ENCODE assay signal across 16 mouse cellular contexts in the genomic region with DNA sequence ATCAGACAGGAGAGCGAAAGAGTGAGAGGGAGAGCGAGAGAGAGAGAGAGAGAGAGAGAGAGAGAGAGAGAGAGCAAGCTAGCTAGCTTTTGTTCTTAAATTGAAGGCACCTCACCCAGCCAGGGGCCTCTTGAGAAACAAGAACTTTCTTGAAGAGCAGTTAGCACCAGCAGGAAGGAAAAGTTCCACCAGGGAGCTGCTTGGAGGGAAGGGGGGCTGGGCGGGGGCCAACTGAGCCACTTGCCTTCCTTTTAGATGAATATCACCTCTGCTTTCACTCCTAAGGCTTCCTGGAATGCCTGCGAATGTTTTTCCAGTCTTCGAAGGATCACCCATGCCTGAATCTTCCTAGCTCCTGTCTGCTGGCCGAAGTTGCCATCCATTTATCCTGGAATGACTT.
DNase-seq lines count a peak whose midpoint lies in the region; ATAC-seq and TF ChIP-seq lines count a peak whose summit lies in the region.
"Had no signal": no experiment of that assay in that cellular context is flagged by ENCODE, and none has a peak within 500 bp of the region (broad histone marks: within the 10 kb centered on the region; RNA-seq: fewer than 3 reads in every experiment).

No protein-coding gene starts in this region.

- TF ChIP-seq POLR2A in lung, adult 2 months (IDR thresholded peaks at IDR 0.05; ENCODE audit: borderline replicate concordance, extremely low read depth, low read depth, low read length) = no peak

- intact Hi-C loops in heart, postnatal 25 days (cut with DNase I) = no loop called here

- no peak for DNase-seq in heart, embryonic 10.5 days (ENCODE audit: low spot score)
- DNase-seq in heart, postnatal 25 days (ENCODE audit: low spot score) = no peak
- peak; percentile 24 to 49 for DNase-seq in lung, adult 18-20 months
- no peak for DNase-seq in lung, adult 2 months
- peak; percentile 38 to 55 for DNase-seq in kidney, postnatal 4 days
- DNase-seq in lung, postnatal 4 days = peak; percentile 48 to 56
- DNase-seq in hindbrain, embryonic 11.5 days (ENCODE audit: low spot score) = no peak
- DNase-seq: cerebellum, postnatal 25 days; layer of hippocampus, postnatal 36 days; left cerebral cortex, postnatal 4 days; right cerebral cortex, postnatal 25 days had no signal

- peaks cover 18% of the 10 kb centered on the region for H3K4me1 ChIP-seq in heart, embryonic 10.5 days
- peaks cover 3% of the 10 kb centered on the region; the same call in 1 of the 2 replicates for H3K4me1 ChIP-seq in lung, adult 2 months (ENCODE audit: control insufficient read depth, insufficient read depth, low read length)
- H3K4me1 ChIP-seq in hindbrain, embryonic 11.5 days (replicated peaks; ENCODE audit: control insufficient read depth, insufficient read depth, low read length) = no peaks in the 10 kb centered on the region
- H3K4me1 ChIP-seq: hindbrain, embryonic 12.5 days; liver, embryonic 15.5 days; midbrain, embryonic 12.5 days had no signal

- no peak overlapping the region for H3K9ac ChIP-seq in hindbrain, embryonic 11.5 days (ENCODE audit: low read depth, low read length)
- H3K9ac ChIP-seq: hindbrain, embryonic 12.5 days; liver, embryonic 15.5 days; midbrain, embryonic 12.5 days had no signal

- no peak overlapping the region for H3K4me3 ChIP-seq in heart, embryonic 10.5 days
- H3K4me3 ChIP-seq in lung, adult 2 months (replicated peaks; ENCODE audit: extremely low read depth, low read depth, low read length) = no peak overlapping the region
- H3K4me3 ChIP-seq in hindbrain, embryonic 11.5 days (ENCODE audit: low read depth, low read length) = no peak overlapping the region
- H3K4me3 ChIP-seq: hindbrain, embryonic 12.5 days; liver, embryonic 15.5 days; midbrain, embryonic 12.5 days had no signal

- no peaks in the 10 kb centered on the region for H3K27me3 ChIP-seq in heart, embryonic 10.5 days (ENCODE audit: insufficient read depth, poor library complexity, severe bottlenecking)
- H3K27me3 ChIP-seq in hindbrain, embryonic 11.5 days (ENCODE audit: control insufficient read depth, insufficient read depth, low read length) = no peaks in the 10 kb centered on the region
- H3K27me3 ChIP-seq: hindbrain, embryonic 12.5 days; liver, embryonic 15.5 days; midbrain, embryonic 12.5 days had no signal

- no peaks in the 10 kb centered on the region for H3K36me3 ChIP-seq in heart, embryonic 10.5 days
- no peaks in the 10 kb centered on the region for H3K36me3 ChIP-seq in hindbrain, embryonic 11.5 days (ENCODE audit: control insufficient read depth, insufficient read depth, low read length)
- H3K36me3 ChIP-seq: hindbrain, embryonic 12.5 days; liver, embryonic 15.5 days; midbrain, embryonic 12.5 days had no signal

- 54% methylated on average over 6 of the region's 6 CpGs for WGBS in heart, embryonic 10.5 days
- WGBS in lung, adult 2 months = 39% methylated on average over 6 of the region's 6 CpGs
- WGBS in hindbrain, embryonic 11.5 days = 79% methylated on average over 6 of the region's 6 CpGs

- no peak for TF ChIP-seq CTCF in lung, adult 2 months (IDR thresholded peaks at IDR 0.05; ENCODE audit: insufficient read depth, low read length)

- no peak overlapping the region for H3K4me2 ChIP-seq in hindbrain, embryonic 11.5 days (replicated peaks; ENCODE audit: low read depth, low read length)
- H3K4me2 ChIP-seq: hindbrain, embryonic 12.5 days; liver, embryonic 15.5 days; midbrain, embryonic 12.5 days had no signal

- H3K27ac ChIP-seq in heart, embryonic 10.5 days = peak overlapping the region; percentile 16; the same call in 1 of the 2 replicates
- H3K27ac ChIP-seq in hindbrain, embryonic 11.5 days (ENCODE audit: low read depth, low read length) = no peak overlapping the region
- H3K27ac ChIP-seq: hindbrain, embryonic 12.5 days; liver, embryonic 15.5 days; midbrain, embryonic 12.5 days had no signal

- ATAC-seq in frontal cortex, adult (ENCODE audit: low TSS enrichment) = no peak
- ATAC-seq in hindbrain, embryonic 11.5 days (ENCODE audit: low FRiP score) = no peak
- ATAC-seq: intestine, embryonic 16.5 days had no signal

- H3K9me3 ChIP-seq in heart, embryonic 10.5 days = no peaks in the 10 kb centered on the region
- no peaks in the 10 kb centered on the region for H3K9me3 ChIP-seq in hindbrain, embryonic 11.5 days (ENCODE audit: control insufficient read depth, low read length)
- H3K9me3 ChIP-seq: hindbrain, embryonic 12.5 days; liver, embryonic 15.5 days; midbrain, embryonic 12.5 days had no signal

Comparison
In these comparisons a context has a peak if more than half of its experiments do, and no peak if none do; other contexts are left out.
1. DNase-seq: peak in lung, adult 18-20 months (2 of 2), kidney, postnatal 4 days (2 of 2) and lung, postnatal 4 days (2 of 2); none in heart, embryonic 10.5 days (single experiment), heart, postnatal 25 days (single experiment), lung, adult 2 months (single experiment) and hindbrain, embryonic 11.5 days (single experiment).